Mouse (Mus musculus) T-cell, adult 2 months (primary cell): ENCODE data around the gene Bbs2.
"Not testable (repeated sequence)": the region's sequence is repeated elsewhere in the genome, so short reads cannot be mapped to it uniquely, and the experiment has no call there.

ENCODE experiments used
- DNase-seq: peaks from one replicate; pipeline ENCODE4 v3.0.0; 2022; ENCODE audit warnings: low spot score

The Bbs2 gene

DNA sequence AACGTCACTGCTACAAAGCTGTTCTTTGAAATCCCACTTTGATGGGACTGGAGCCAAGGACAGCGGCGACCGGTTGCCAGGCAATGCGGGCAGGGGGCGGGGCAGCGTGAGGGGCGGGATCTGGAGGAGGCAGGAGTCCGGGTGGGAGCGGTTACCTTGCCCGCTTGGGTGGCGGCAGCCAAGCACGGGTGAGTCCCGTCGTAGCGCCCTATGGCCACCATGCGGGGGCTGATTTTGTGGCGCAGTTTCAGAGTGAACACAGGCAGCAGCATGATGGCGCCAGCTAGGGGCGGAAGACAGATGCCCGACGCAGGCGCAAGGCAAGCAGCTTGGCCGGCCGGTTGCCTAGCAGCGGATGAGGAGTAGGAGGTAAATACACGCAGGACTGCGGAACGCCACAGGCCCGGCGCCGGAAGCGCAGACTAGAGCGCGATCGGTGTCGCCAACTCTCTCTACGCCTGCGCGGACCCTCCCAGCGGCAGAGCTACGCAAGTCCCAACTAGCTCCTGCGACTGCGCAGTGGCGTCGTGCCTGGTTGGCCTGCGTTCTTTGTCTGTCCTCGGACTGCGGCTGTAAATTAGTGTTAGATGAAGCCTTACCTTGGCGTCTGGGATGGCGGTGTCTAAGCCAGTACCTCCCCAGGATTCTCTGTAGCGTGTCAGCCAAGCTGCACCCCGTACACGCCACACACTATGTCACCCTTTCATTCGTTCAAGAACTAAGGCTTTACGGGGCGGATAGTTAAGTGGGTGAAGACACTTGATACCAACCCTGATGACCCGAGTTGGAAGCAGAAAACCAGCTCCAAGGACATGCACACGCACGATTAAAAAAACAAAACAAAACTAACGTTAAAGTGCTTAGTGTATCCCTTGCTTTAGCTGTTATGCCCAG, at the start of gene Bbs2:
TSS of gene Bbs2 (minus strand) at position 848 of the 894 bp plus-strand sequence.
- peak; percentile 100 for DNase-seq

DNA sequence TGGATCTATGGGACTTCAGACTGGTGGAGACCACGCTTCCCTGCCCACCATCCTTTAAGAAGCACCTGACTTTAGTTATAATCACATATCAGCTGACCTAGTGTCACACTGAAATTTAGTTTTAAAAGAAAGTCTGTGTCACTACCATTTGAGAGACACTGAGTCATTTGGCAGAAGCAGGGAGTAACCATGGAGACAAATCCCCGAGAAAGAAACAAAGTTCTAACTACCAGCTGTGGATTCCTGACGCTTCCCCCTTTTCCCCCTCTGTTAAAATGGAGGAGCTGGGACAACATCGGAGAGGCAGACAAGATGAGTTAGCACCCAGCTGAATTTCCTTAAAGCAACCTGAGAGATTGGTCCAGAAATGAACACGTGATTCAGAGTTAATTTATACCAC, 49.5 kb upstream of the Bbs2 start:
- DNase-seq, result no peak

- DNase-seq, result no peak
Measured at GRCm38 (mm10) chr8:94140266-94140795, 41.6 kb upstream of the Bbs2 start.

DNA sequence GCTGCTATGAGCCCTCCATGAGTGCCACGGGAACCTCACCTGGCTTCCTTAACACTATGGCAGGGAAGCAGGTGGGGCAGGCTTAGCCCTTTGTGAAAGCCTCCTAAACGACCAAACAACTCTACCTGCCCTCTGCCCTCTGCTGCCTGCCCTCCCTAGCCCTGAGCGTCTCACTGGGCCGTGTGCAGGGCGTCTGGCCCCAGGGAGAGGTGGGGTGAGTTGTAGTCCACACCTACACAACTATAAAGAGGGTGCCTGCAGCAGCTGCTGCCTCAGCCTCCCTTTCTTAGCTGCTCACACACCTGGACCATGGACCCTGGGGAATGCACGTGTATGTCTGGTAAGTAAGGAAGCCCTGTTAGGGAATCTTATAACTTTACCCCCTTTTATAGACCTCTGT, 38.2 kb upstream of the Bbs2 start, which contains the start of gene Mt4:
TSS of gene Mt4 (plus strand) at position 265 of the 400 bp plus-strand sequence.
- DNase-seq, result no peak

DNA sequence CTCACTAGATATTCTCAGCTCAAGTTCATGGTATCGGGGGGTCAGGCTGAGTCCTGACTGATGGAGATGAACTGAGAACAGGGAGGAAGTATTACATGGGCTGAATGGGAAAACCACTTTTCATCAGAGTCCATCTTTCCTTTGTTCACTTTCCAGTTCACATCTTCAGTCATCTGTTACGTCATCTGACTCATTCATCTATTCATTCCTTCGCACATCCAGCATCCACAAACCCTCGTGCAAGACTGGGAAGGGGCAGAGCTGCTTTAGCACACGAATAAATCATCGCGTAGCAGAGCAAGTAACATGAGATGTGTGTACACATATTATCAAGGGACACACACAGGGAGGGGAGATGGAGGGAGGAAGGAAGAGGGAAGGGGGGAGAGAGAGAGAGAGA, 37.5 kb upstream of the Bbs2 start:
- DNase-seq, result no peak

- no peak for DNase-seq
Measured at GRCm38 (mm10) chr8:94135556-94135955, 36.8 kb upstream of the Bbs2 start.

DNA sequence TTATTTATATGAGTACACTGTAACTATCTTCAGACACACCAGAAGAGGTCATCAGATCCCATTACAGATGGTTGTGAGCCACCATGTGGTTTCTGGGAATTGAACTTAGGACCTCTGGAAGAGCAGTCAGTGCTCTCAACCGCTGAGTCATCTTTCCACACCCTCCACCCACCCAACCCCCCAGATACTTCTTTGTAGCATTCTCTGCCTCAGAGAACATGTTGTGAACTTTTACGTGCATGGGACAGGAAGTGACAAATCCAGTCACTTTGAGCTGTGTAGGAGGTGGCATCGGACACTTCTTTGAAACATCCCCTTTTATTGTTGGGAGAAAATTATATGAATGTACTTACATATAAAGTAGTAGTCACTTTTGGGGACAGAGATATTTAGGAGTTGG, 35.9 kb upstream of the Bbs2 start:
- not testable (repeated sequence) for DNase-seq

- DNase-seq, result no peak
Measured at GRCm38 (mm10) chr8:94132096-94132495, 33.4 kb upstream of the Bbs2 start.

DNA sequence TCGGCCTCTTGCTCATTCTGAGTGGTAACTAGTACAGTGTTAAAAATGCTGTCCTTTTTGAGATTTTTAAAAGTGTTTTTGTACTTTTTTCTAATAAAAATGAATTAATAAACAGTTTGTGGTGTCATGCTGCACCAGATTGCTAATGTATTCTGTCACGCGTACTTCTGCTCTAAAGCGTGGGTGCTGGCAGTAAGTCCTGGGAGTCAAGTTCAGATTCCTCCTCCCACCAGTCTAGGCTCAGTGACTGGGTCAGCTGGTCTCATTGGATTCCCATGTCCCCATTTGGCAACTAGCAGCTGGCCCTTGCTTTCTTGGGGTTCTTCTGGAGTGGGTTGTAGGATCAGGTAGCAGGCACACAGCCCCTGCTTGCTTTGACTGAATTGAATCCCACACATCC, 31.4 kb upstream of the Bbs2 start:
- DNase-seq, result no peak

DNA sequence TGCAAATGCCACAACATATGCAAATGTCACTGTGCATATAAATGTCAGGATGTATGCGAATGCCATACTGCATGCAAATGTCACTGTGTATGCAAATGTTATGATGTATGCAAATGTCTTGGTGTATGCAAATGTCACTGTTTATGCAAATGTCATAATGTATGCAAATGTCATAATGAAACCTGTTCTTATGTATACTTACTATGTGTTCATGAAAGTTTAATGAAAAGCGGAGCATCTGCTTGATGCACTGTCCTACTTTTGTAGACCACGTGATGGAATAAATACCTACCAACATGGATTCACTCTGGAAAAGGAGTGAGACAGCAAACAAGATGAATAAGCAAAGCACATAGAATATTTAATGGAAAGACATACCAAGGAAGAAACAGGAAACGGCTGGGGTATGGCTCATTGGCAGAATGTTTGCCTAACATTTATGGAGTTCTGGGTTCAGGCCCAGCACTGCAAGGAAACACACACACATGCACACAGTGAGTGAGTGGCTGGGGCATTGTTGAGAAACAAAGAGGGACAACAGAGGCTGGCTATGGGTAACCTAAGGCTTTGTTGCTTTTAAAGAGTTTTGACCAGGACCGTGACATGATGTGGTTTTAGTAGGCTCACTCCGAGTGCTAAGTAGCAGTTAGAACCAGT, 30.5 kb upstream of the Bbs2 start:
- no peak for DNase-seq

DNA sequence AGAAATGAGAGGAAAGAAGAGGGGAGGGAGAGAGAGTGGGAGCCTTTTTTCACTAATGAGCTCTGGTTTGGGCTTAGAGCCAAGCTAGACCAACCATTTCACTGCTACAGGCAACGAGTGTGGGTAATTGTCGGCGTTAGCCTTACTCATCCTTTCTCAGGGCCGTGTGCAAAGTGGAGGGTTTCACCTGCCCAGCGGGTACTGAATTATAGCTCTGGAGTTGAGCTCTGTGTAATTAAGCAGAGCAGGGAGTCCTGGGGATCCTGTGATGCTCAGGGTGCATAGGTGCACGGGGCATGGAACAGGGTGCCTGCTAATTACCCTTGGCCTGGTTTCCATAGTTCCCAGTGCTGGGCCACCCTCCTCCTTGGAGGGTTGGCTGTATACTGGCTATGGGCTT, 29.0 kb upstream of the Bbs2 start:
- DNase-seq, result no peak

DNA sequence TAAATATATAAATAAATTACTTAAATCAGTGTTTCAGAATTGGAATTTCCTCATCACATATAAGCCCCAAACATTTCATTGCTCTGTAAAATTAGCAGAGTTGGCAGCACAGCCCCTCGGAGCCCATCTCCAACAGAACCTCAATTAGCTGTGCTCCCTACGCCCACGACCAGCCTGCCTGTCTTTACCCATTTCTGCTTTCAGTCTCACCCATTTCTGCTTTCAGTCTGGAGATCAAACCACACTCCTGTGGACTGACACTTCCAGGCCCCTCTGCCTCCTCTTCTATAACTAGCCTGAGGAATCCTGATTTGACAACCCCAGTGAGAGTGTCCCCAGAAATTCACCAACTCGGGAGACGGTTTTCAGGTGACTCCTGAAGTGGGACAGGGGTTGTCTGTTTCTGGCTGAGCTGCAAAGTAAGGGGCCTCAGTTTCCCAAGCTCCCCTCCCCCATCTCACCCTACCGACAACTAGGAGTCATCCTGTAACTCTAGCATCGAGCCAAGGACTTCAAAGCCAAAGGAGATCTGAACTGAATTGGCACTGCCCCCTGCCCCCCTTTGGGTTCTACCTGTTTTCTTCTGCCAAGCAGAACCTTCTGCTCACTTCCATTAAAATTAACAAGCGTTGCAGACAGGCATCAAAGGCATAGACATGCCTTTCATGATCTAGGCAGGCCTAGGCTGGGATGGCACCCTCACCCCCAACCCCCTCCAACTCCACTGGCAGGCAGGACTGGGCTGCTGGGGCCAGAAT, 24.2 kb upstream of the Bbs2 start:
- no peak for DNase-seq

GRCm38 (mm10) chr8:94121625-94122024, 22.9 kb upstream of the Bbs2 start:
- DNase-seq, result no peak

- no peak for DNase-seq
Measured at GRCm38 (mm10) chr8:94118776-94119430, 20.2 kb upstream of the Bbs2 start.

DNA sequence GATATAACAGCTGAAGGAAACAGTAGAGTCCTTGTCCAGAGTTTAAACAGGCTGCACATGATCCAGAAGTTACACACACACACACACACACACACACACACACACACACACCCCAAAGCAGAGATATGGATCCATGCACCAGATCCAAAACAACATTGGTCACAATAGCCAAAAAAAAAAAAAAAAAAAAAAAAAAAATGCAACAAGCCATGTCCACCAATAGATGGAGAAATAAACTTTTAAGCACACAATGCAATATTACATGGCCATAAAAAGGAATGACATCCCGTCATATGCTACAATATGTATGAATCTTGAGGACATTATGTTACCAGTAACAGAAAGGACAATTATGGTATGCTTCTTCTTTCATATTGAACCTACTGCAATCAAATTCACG, 15.2 kb upstream of the Bbs2 start:
- no peak for DNase-seq

DNA sequence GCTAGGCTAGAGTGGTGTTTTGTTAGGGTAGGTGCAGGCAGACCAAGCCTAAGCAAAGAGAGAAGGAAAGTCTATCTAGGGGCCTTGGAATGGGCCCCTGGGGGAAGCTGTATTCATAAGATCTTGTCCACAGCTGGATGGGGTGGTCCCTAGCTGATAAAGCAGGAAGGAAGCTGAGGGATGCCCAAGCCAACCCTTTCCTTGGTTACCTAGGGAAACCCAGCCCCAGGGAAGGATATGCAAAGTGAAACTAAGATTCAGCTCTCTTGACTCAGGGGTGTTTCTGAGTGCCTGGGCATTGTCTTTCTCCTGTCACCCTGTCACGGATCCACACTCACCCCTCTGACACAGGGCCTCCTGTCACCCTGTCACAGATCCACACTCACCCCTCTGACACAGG, 14.7 kb upstream of the Bbs2 start:
- no peak for DNase-seq

DNA sequence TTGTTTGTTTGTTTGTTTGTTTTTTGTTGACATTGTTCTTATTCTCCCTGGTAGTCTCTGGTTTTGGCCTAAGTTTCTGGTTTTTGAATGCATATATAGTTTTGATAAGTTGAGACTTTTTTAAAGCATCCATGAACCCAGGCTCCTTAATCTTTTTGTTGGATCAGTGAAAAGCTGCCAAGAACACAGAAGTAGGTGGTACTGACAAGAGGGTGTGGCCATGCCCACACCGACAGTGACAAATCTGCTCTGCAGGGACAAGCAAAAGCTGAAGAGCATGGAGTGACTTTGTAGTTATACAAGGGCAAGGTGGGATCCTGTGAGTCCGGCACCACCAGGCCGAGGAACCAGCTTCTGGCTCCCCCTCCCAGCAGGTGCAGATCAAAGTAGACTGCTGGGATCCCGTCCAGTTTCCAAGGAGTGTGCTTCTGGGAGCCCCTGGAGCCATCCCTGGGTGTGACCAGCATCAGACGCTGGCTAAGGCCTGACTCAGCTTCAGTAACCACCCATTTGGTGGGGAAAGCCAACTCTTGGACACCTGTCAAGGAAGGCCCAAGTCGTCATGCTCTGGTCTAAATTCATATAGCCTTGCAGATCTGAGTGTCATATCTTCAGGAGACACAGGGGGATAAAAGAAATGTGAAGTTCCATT, 11.9 kb upstream of the Bbs2 start:
- no peak for DNase-seq

DNA sequence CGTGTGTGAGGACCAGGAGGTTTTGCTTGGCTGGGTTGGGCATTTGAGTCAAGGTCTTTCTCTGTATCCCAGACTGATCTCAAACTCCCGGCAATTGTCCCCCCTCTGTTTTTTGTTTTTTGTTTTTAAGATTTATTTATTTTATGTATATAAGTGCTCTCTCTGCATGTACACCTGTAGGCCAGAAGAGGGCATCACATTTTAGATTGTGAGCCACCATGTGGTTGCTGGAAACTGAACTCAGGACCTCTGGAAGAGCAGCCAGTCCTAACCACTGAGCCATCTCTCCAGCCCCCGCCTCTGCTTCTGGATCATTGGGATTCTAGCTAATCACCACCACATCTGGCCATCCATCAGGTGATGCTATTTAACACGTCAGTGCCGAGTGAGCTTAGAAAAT, 11.1 kb upstream of the Bbs2 start:
- DNase-seq, result no peak

- DNase-seq, result no peak
Measured at GRCm38 (mm10) chr8:94109396-94109795, 10.7 kb upstream of the Bbs2 start.

DNA sequence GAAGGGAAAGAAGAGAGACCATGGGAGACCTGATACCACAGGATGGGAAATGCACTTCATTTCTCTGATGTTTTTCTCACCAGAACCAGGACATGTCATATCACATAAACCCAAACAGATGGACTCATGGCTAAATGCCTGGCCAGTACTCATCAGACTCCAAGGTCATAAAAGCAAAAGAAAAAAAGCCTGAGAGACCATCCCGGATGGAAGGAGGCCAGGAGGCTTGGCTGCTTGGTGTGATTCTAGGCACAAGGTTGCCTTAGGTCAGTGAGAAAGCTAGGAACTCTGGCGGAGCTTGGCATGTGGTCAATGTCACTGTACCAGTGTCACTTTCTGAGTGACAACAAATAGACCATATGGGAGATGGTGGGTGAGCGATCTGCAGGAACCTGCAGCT, 9.1 kb upstream of the Bbs2 start:
- no peak for DNase-seq

DNA sequence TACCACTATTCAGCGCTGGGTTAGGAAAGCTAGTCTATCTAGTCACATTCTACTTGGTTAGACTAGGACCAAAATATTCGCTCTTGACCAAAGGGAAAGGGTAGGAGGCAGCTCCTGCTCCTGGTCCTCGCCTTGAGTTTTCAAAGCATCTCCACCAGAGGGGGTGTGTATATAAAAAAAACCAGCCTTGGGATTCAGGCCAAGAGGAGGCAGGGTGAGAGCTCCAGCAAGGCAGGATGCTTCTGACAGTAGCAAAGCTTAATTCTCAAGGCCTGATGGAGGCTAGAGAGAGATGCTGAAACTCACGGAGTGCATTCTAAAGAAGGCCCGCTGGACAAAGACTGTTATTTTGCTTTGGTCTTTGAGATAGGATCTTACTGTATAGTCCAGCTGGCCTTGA, 5.4 kb upstream of the Bbs2 start:
- DNase-seq, result no peak
